Mouse (Mus musculus): ENCODE measurements around the gene Kremen1. TPM values are rescaled to one million over a fixed set of nuclear protein-coding genes. Genes with fewer than 3 reads are reported as not detected.

Gene Kremen1
- polyA plus RNA-seq, 1 experiment from 2014 or later: 13.3 TPM

GRCm38 (mm10) chr11:5259944-5260598 is 1.3 kb downstream of the Kremen1 start:
- DNase-seq (ENCODE audit: low spot score) (peak; percentile 72), ATAC-seq (no peak)
- Histone ChIP-seq H3K4me2 (replicated peaks; ENCODE audit: low read depth, low read length) (peak overlapping the region; percentile 66), H3K27me3 (replicated peaks; ENCODE audit: insufficient read depth, low read length) (no peaks in the 10 kb centered on the region), H3K4me3 (ENCODE audit: low read depth, low read length) (peak overlapping the region; percentile 95; the same call in 1 of the 2 replicates), H3K4me1 (ENCODE audit: insufficient read depth, low read depth, low read length) (peaks cover 10% of the 10 kb centered on the region; the same call in 1 of the 2 replicates), H3K9me3 (ENCODE audit: low read length) (no peaks in the 10 kb centered on the region), H3K36me3 (ENCODE audit: insufficient read depth, low read length) (no peaks in the 10 kb centered on the region), H3K9ac (replicated peaks; ENCODE audit: low read depth) (0 out of 2 replicates have a peak overlapping the region, but pooled peaks have one; percentile 88), H3K27ac (ENCODE audit: low read length) (no peak overlapping the region)
- TF ChIP-seq CTCF (IDR thresholded peaks at IDR 0.05) (no peak), EP300 (IDR thresholded peaks at IDR 0.05) (no peak)
- WGBS: 37% methylated on average over 10 of the region's 10 CpGs

- DNase-seq (ENCODE audit: low spot score) (no peak), ATAC-seq (no peak)
- Histone ChIP-seq H3K36me3 (ENCODE audit: insufficient read depth, low read length) (no peaks in the 10 kb centered on the region), H3K4me2 (replicated peaks; ENCODE audit: low read depth, low read length) (no peak overlapping the region), H3K27me3 (replicated peaks; ENCODE audit: insufficient read depth, low read length) (no peaks in the 10 kb centered on the region), H3K4me1 (ENCODE audit: insufficient read depth, low read depth, low read length) (peaks cover 18% of the 10 kb centered on the region; the same call in 1 of the 2 replicates), H3K9me3 (ENCODE audit: low read length) (no peaks in the 10 kb centered on the region), H3K27ac (ENCODE audit: low read length) (no peak overlapping the region), H3K9ac (replicated peaks; ENCODE audit: low read depth) (no peak overlapping the region), H3K4me3 (ENCODE audit: low read depth, low read length) (no peak overlapping the region)
- WGBS: 97% methylated on average over 6 of the region's 6 CpGs
- no peak for TF ChIP-seq EP300 (IDR thresholded peaks at IDR 0.05)
- no peak for TF ChIP-seq CTCF (IDR thresholded peaks at IDR 0.05)
These were observed 3.3 kb downstream of the Kremen1 start for GRCm38 (mm10) chr11:5258036-5258435.

GRCm38 (mm10) chr11:5257151-5257862 is 4.1 kb downstream of the Kremen1 start:
- no peak overlapping the region for H3K4me2 ChIP-seq (replicated peaks; ENCODE audit: low read depth, low read length)
- H3K9me3 ChIP-seq (ENCODE audit: low read length): no peaks in the 10 kb centered on the region
- TF ChIP-seq CTCF (IDR thresholded peaks at IDR 0.05): peak; percentile 44
- TF ChIP-seq EP300 (IDR thresholded peaks at IDR 0.05): no peak
- H3K27ac ChIP-seq (ENCODE audit: low read length): no peak overlapping the region
- H3K36me3 ChIP-seq (ENCODE audit: insufficient read depth, low read length): no peaks in the 10 kb centered on the region
- ATAC-seq: no peak
- H3K9ac ChIP-seq (replicated peaks; ENCODE audit: low read depth): no peak overlapping the region
- peaks cover 18% of the 10 kb centered on the region; the same call in 1 of the 2 replicates for H3K4me1 ChIP-seq (ENCODE audit: insufficient read depth, low read depth, low read length)
- no peak overlapping the region for H3K4me3 ChIP-seq (ENCODE audit: low read depth, low read length)
- no peaks in the 10 kb centered on the region for H3K27me3 ChIP-seq (replicated peaks; ENCODE audit: insufficient read depth, low read length)
- DNase-seq (ENCODE audit: low spot score): no peak
- WGBS: 60% methylated on average over 13 of the region's 13 CpGs

- no peak for TF ChIP-seq CTCF (IDR thresholded peaks at IDR 0.05)
- TF ChIP-seq EP300 (IDR thresholded peaks at IDR 0.05): no peak
- Histone ChIP-seq H3K4me1 (ENCODE audit: insufficient read depth, low read depth, low read length) (peaks cover 15% of the 10 kb centered on the region; the same call in 1 of the 2 replicates), H3K27ac (ENCODE audit: low read length) (no peak overlapping the region), H3K27me3 (replicated peaks; ENCODE audit: insufficient read depth, low read length) (no peaks in the 10 kb centered on the region), H3K9ac (replicated peaks; ENCODE audit: low read depth) (no peak overlapping the region), H3K4me2 (replicated peaks; ENCODE audit: low read depth, low read length) (no peak overlapping the region), H3K36me3 (ENCODE audit: insufficient read depth, low read length) (no peaks in the 10 kb centered on the region), H3K4me3 (ENCODE audit: low read depth, low read length) (no peak overlapping the region), H3K9me3 (ENCODE audit: low read length) (no peaks in the 10 kb centered on the region)
- WGBS: 57% methylated on average over 9 of the region's 9 CpGs
- DNase-seq (ENCODE audit: low spot score) (no peak), ATAC-seq (no peak)
These were observed 5.8 kb downstream of the Kremen1 start for GRCm38 (mm10) chr11:5255509-5256014.

GRCm38 (mm10) chr11:5254016-5254415 is 7.3 kb downstream of the Kremen1 start:
- WGBS: 66% methylated on average over 2 of the region's 2 CpGs

GRCm38 (mm10) chr11:5253528-5253927 is 7.8 kb downstream of the Kremen1 start:
- no peak for ATAC-seq
- H3K27ac ChIP-seq (ENCODE audit: low read length): no peak overlapping the region

More at GRCm38 (mm10) chr11:5254016-5254415, 7.3 kb downstream of the Kremen1 start:
- Histone ChIP-seq H3K4me2 (replicated peaks; ENCODE audit: low read depth, low read length) (no peak overlapping the region), H3K9ac (replicated peaks; ENCODE audit: low read depth) (no peak overlapping the region), H3K9me3 (ENCODE audit: low read length) (no peaks in the 10 kb centered on the region), H3K4me1 (ENCODE audit: insufficient read depth, low read depth, low read length) (peaks cover 13% of the 10 kb centered on the region; the same call in 1 of the 2 replicates), H3K27me3 (replicated peaks; ENCODE audit: insufficient read depth, low read length) (no peaks in the 10 kb centered on the region), H3K27ac (ENCODE audit: low read length) (no peak overlapping the region), H3K4me3 (ENCODE audit: low read depth, low read length) (no peak overlapping the region), H3K36me3 (ENCODE audit: insufficient read depth, low read length) (no peaks in the 10 kb centered on the region)
- no peak for DNase-seq (ENCODE audit: low spot score)
- no peak for ATAC-seq
- no peak for TF ChIP-seq CTCF (IDR thresholded peaks at IDR 0.05)

More at GRCm38 (mm10) chr11:5253528-5253927, 7.8 kb downstream of the Kremen1 start:
- no peak for DNase-seq (ENCODE audit: low spot score)
- Histone ChIP-seq H3K27me3 (replicated peaks; ENCODE audit: insufficient read depth, low read length) (no peaks in the 10 kb centered on the region), H3K9ac (replicated peaks; ENCODE audit: low read depth) (no peak overlapping the region), H3K4me2 (replicated peaks; ENCODE audit: low read depth, low read length) (no peak overlapping the region), H3K36me3 (ENCODE audit: insufficient read depth, low read length) (no peaks in the 10 kb centered on the region), H3K4me1 (ENCODE audit: insufficient read depth, low read depth, low read length) (peaks cover 13% of the 10 kb centered on the region; the same call in 1 of the 2 replicates), H3K9me3 (ENCODE audit: low read length) (no peaks in the 10 kb centered on the region), H3K4me3 (ENCODE audit: low read depth, low read length) (no peak overlapping the region)
- 46% methylated on average over 3 of the region's 3 CpGs for WGBS
- TF ChIP-seq CTCF (IDR thresholded peaks at IDR 0.05): no peak
- TF ChIP-seq EP300 (IDR thresholded peaks at IDR 0.05): no peak
